ENCODE assay signal across 8 mouse cellular contexts in genomic region chr11:104231041-104231911, GRCm38 (mm10). TPM values are rescaled to one million over a fixed set of nuclear protein-coding genes. Genes with fewer than 3 reads are reported as not detected.
DNase-seq lines count a peak whose midpoint lies in the region; ATAC-seq and TF ChIP-seq lines count a peak whose summit lies in the region.

Gene Mapt (plus strand): TSS chr11:104231390.

- no peaks in the 10 kb centered on the region for H3K9me3 ChIP-seq in heart, embryonic 11.5 days (replicated peaks; ENCODE audit: control insufficient read depth, low read length)
- H3K9me3 ChIP-seq in kidney, embryonic 16.5 days (ENCODE audit: low read length), result no peaks in the 10 kb centered on the region

- DNase-seq in A20 (ENCODE audit: low read depth, low spot score) (peak; percentile 94), liver (peak; percentile 79)
- DNase-seq in spleen, postnatal 4 days (ENCODE audit: low spot score in 2 of 2), result peak; percentile 60 to 87

- TF ChIP-seq CTCF in bone marrow macrophage, adult 2 months (IDR thresholded peaks at IDR 0.05; ENCODE audit: low read depth, low read length), result peak; percentile 34; the same call in 1 of the 2 replicates
- TF ChIP-seq CTCF in embryonic fibroblast, embryonic 13.5 days (IDR thresholded peaks at IDR 0.05; ENCODE audit: borderline replicate concordance, insufficient read depth, low read length), result peak; percentile 53; the same call in 1 of the 2 replicates

- peaks cover 5% of the 10 kb centered on the region; the same call in 1 of the 2 replicates for H3K4me1 ChIP-seq in bone marrow macrophage, adult 2 months (ENCODE audit: control insufficient read depth, insufficient read depth, low read length)
- peaks cover 2% of the 10 kb centered on the region; the same call in 1 of the 2 replicates for H3K4me1 ChIP-seq in embryonic fibroblast, embryonic 13.5 days (ENCODE audit: control insufficient read depth, insufficient read depth, low read length)
- peaks cover 9% of the 10 kb centered on the region for H3K4me1 ChIP-seq in heart, embryonic 11.5 days (ENCODE audit: control insufficient read depth, insufficient read depth, low read length)
- peaks cover 33% of the 10 kb centered on the region for H3K4me1 ChIP-seq in kidney, embryonic 16.5 days (ENCODE audit: insufficient read depth, low read length)

- H3K27ac ChIP-seq in bone marrow macrophage, adult 2 months (ENCODE audit: insufficient read depth, low read depth, low read length), result no peak within 1 kb of the TSS
- H3K27ac ChIP-seq in embryonic fibroblast, embryonic 13.5 days (ENCODE audit: insufficient read depth, low read length), result no peak within 1 kb of the TSS
- no peak within 1 kb of the TSS for H3K27ac ChIP-seq in heart, embryonic 11.5 days (ENCODE audit: low read depth, low read length)
- H3K27ac ChIP-seq in kidney, embryonic 16.5 days (ENCODE audit: low read length), result peak within 1 kb of the TSS; percentile 50; the same call in 1 of the 2 replicates

- 1% methylated on average over 84 of the region's 94 CpGs for WGBS in heart, embryonic 11.5 days (ENCODE audit: insufficient replicate concordance)
- under 1% methylated on average over 83 of the region's 94 CpGs for WGBS in kidney, embryonic 16.5 days

- TF ChIP-seq POLR2A in bone marrow macrophage, adult 2 months (IDR thresholded peaks at IDR 0.05; ENCODE audit: borderline replicate concordance, low read depth, low read length), result no peak
- no peak; the same call in 1 of the 2 replicates for TF ChIP-seq POLR2A in embryonic fibroblast, embryonic 13.5 days (IDR thresholded peaks at IDR 0.05; ENCODE audit: low read depth, low read length)
- TF ChIP-seq POLR2A in myocyte (IDR thresholded peaks at IDR 0.05; ENCODE audit: insufficient read length, low read depth), result peak; percentile 47

- H3K79me2 ChIP-seq in myocyte (ENCODE audit: control insufficient read depth, insufficient read depth), result no peaks in the 10 kb centered on the region

- peak within 1 kb of the TSS; percentile 96 for H3K4me2 ChIP-seq in heart, embryonic 11.5 days
- peak within 1 kb of the TSS; percentile 100 for H3K4me2 ChIP-seq in kidney, embryonic 16.5 days (replicated peaks; ENCODE audit: low read depth, low read length)
- peak within 1 kb of the TSS; percentile 94 for H3K4me2 ChIP-seq in myocyte (ENCODE audit: low read depth)

- no peaks in the 10 kb centered on the region for H3K36me3 ChIP-seq in heart, embryonic 11.5 days (ENCODE audit: control insufficient read depth, insufficient read depth, low read length)
- no peaks in the 10 kb centered on the region for H3K36me3 ChIP-seq in kidney, embryonic 16.5 days (ENCODE audit: insufficient read depth, low read length)
- no peaks in the 10 kb centered on the region for H3K36me3 ChIP-seq in myocyte (ENCODE audit: control insufficient read depth, insufficient read depth)

- peak within 1 kb of the TSS; percentile 75 for H3K9ac ChIP-seq in heart, embryonic 11.5 days (ENCODE audit: low read depth, low read length)
- H3K9ac ChIP-seq in kidney, embryonic 16.5 days (replicated peaks; ENCODE audit: low read length), result peak within 1 kb of the TSS; percentile 85

- H3K4me3 ChIP-seq in bone marrow macrophage, adult 2 months (ENCODE audit: insufficient read depth, low read length), result peak within 1 kb of the TSS; percentile 64
- H3K4me3 ChIP-seq in embryonic fibroblast, embryonic 13.5 days (ENCODE audit: insufficient read depth, low read length), result peak within 1 kb of the TSS; percentile 70
- H3K4me3 ChIP-seq in heart, embryonic 11.5 days (ENCODE audit: low read depth, low read length), result peak within 1 kb of the TSS; percentile 67
- H3K4me3 ChIP-seq in kidney, embryonic 16.5 days (ENCODE audit: low read length), result peak within 1 kb of the TSS; percentile 70
- H3K4me3 ChIP-seq in myocyte, result peak within 1 kb of the TSS; percentile 44

- peaks cover 51% of the 10 kb centered on the region for H3K27me3 ChIP-seq in heart, embryonic 11.5 days (ENCODE audit: control insufficient read depth, insufficient read depth, low read length)
- H3K27me3 ChIP-seq in kidney, embryonic 16.5 days (ENCODE audit: insufficient read depth, low read length), result peaks cover 53% of the 10 kb centered on the region
- no peaks in the 10 kb centered on the region for H3K27me3 ChIP-seq in myocyte (ENCODE audit: control insufficient read depth, insufficient read depth, insufficient read length)

- peak; percentile 87 for ATAC-seq in heart, embryonic 11.5 days (replicated peaks; ENCODE audit: insufficient number of reproducible peaks, low FRiP score, low TSS enrichment)
- ATAC-seq in kidney, embryonic 16.5 days (ENCODE audit: low FRiP score, low TSS enrichment), result peak; percentile 86

- H3ac ChIP-seq in myocyte (ENCODE audit: control insufficient read depth, insufficient read length), result peak within 1 kb of the TSS; percentile 50

TF ChIP-seq in myocyte, 11 proteins besides CTCF, POLR2A, EP300 and RAD21:
- TF ChIP-seq TCF12 (IDR thresholded peaks at IDR 0.05; ENCODE audit: insufficient read depth, poor library complexity, severe bottlenecking), result no peak
- TF ChIP-seq CEBPB (IDR thresholded peaks at IDR 0.05; ENCODE audit: insufficient read depth, poor library complexity, severe bottlenecking), result no peak
- TF ChIP-seq POLR2AphosphoS2 (IDR thresholded peaks at IDR 0.05; ENCODE audit: insufficient read length, low read depth), result peak; percentile 41
- TF ChIP-seq REST (IDR thresholded peaks at IDR 0.05; ENCODE audit: insufficient read depth, insufficient read length), result no peak
- peak in 1 of 3 experiments; percentile 19 for TF ChIP-seq MYOD1 (IDR thresholded peaks at IDR 0.05; ENCODE audit: control insufficient read depth in 1 of 3, insufficient read length in 2 of 3, low read depth in 2 of 3)
- no peak for TF ChIP-seq USF1 (IDR thresholded peaks at IDR 0.05; ENCODE audit: low read depth)
- TF ChIP-seq TCF3 (IDR thresholded peaks at IDR 0.05; ENCODE audit: insufficient read length, low read depth), result no peak
- no peak for TF ChIP-seq MAX (IDR thresholded peaks at IDR 0.05; ENCODE audit: low read depth)
- peak; percentile 24 for TF ChIP-seq E2F4 (IDR thresholded peaks at IDR 0.05; ENCODE audit: insufficient read depth)
- peak in 1 of 3 experiments; percentile 5 for TF ChIP-seq MYOG (IDR thresholded peaks at IDR 0.05; ENCODE audit: control insufficient read depth in 1 of 3, insufficient read depth in 1 of 3, insufficient read length in 2 of 3, low read depth in 2 of 3)
- peak; percentile 49 for TF ChIP-seq SRF (IDR thresholded peaks at IDR 0.05; ENCODE audit: control insufficient read depth, insufficient read length, low read depth)

RNA-seq across cellular contexts. Expression of gene Mapt, which starts in this region (rescaled TPM):
- not detected in 2 replicates for polyA plus RNA-seq in bone marrow macrophage, adult 2 months (2012; ENCODE audit: insufficient read depth, insufficient read length, missing spikeins)
- 0.26 and 0.33 TPM in 2 replicates for polyA plus RNA-seq in embryonic fibroblast, embryonic 13.5 days (2011; ENCODE audit: insufficient read length, low read depth, missing spikeins)
- polyA plus RNA-seq in heart, embryonic 11.5 days (2014; fragmentation: Nextera tagmentation; extraction: Ambion mirVana), result 0.43 and 0.63 TPM in 2 replicates
- 10.3 and 11.7 TPM in 2 replicates for polyA plus RNA-seq in kidney, embryonic 16.5 days (2015; fragmentation: Nextera tagmentation; extraction: Ambion mirVana)
- 8.0 TPM for polyA plus RNA-seq in myocyte (2012; fragmentation: generic; extraction: Trizol)

Comparison
In these comparisons a context has a peak if more than half of its experiments do, and no peak if none do; other contexts are left out.
1. Peak in ATAC-seq, H3K4me3 ChIP-seq, H3K9ac ChIP-seq and H3K4me2 ChIP-seq in heart, embryonic 11.5 days; RNA of the gene not detected or under 1 TPM.